Mouse (Mus musculus) thymus, adult 2 months (tissue): ENCODE data around the gene Fhad1.

Experiments used
- CTCF ChIP-seq: fragments of 200-500 bp; IDR thresholded peaks from 2 replicates; pipeline ENCODE4 v1.5.1; 2012; ENCODE audit warnings: mild to moderate bottlenecking, control low read depth, low read length, moderate library complexity, borderline replicate concordance; ENCODE audit not compliant: control insufficient read depth, poor library complexity, insufficient read depth; ENCODE audit errors: extremely low read depth
- POLR2A ChIP-seq: fragments of 200-500 bp; IDR thresholded peaks from 2 replicates; pipeline ENCODE4 v1.6.1; 2012; ENCODE audit warnings: mild to moderate bottlenecking, low read length, control low read depth, moderate library complexity; ENCODE audit not compliant: control insufficient read depth, poor library complexity, insufficient read depth; ENCODE audit errors: extremely low read depth

DNA sequence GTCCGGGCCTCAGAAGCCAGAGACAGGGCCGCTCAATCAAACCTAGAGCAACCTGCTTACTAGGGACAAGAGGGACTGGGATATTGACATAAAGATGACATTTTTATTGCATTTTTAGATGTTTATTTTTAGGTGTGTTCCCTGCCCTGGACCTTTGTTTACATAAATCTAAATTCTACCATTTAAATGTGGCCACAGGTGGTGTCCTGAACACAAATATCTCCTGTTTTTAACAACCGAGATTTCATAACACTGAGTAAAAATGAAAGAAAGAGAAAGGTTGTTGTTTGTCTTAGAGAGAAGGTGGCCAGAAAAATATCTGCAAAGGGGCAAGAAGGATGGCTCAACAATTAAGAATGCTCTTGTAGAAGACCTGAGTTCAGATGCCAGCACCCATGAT, 51.0 kb downstream of the Fhad1 start:
- no peak for TF ChIP-seq POLR2A
- TF ChIP-seq CTCF, result no peak
